Mouse (Mus musculus) thymus, adult 2 months (tissue): ENCODE measurements around the gene Pnpla5. TPM values are rescaled to one million over a fixed set of nuclear protein-coding genes. Genes with fewer than 3 reads are reported as not detected.

Experiments
- DNase-seq: peaks from one replicate; pipeline ENCODE4 v3.0.0; 2021
- H3K27ac ChIP-seq: fragments of 200-500 bp; 2 replicates; pipeline ENCODE4 v1.5.1; 2012; ENCODE audit warnings: low read length, control low read depth; ENCODE audit not compliant: control insufficient read depth, insufficient read depth
- H3K27me3 ChIP-seq: fragments of 200-500 bp; 2 replicates; pipeline ENCODE4 v1.6.1; 2012; ENCODE audit warnings: mild to moderate bottlenecking, low read length, moderate library complexity, mixed read lengths; ENCODE audit not compliant: control insufficient read depth, insufficient read depth
- H3K36me3 ChIP-seq: fragments of 200-500 bp; 2 replicates; pipeline ENCODE4 v1.6.1; 2012; ENCODE audit warnings: mild to moderate bottlenecking, low read length, moderate library complexity; ENCODE audit not compliant: control insufficient read depth, insufficient read depth
- H3K4me1 ChIP-seq: fragments of 200-500 bp; replicated peaks from 2 replicates; pipeline ENCODE4 v1.6.1; 2012; ENCODE audit warnings: low read length; ENCODE audit not compliant: control insufficient read depth, insufficient read depth
- H3K4me3 ChIP-seq: fragments of 200-500 bp; 2 replicates; pipeline ENCODE4 v1.5.1; 2012; ENCODE audit warnings: mild to moderate bottlenecking, low read length, control low read depth, moderate library complexity; ENCODE audit not compliant: control insufficient read depth, insufficient read depth
- CTCF ChIP-seq: fragments of 200-500 bp; IDR thresholded peaks from 2 replicates; pipeline ENCODE4 v1.5.1; 2012; ENCODE audit warnings: mild to moderate bottlenecking, control low read depth, low read length, moderate library complexity, borderline replicate concordance; ENCODE audit not compliant: control insufficient read depth, poor library complexity, insufficient read depth; ENCODE audit errors: extremely low read depth
- POLR2A ChIP-seq: fragments of 200-500 bp; IDR thresholded peaks from 2 replicates; pipeline ENCODE4 v1.6.1; 2012; ENCODE audit warnings: mild to moderate bottlenecking, low read length, control low read depth, moderate library complexity; ENCODE audit not compliant: control insufficient read depth, poor library complexity, insufficient read depth; ENCODE audit errors: extremely low read depth
- WGBS: fragments of 180-500 bp; shearing (Covaris S2); methylation state at CpG from one replicate; pipeline ENCODE4 v1.1.7; 2018; 5-methylcytosine and 5-hydroxymethylcytosine counted together
- polyA plus RNA-seq: library from polyadenylated mRNA; depleted of rRNA; stranded (reverse); fragments of >200 nt; gene quantifications from 2 replicates; pipeline ENCODE4 v1.2.3, GENCODE M21; 2012; rRNA removed

Pnpla5 gene
- 0.08 and 0.13 TPM in 2 replicates for polyA plus RNA-seq

- no peak within 1 kb of the TSS for H3K4me3 ChIP-seq
- WGBS = 94% methylated on average over 8 of the region's 8 CpGs
Observed at GRCm38 (mm10) chr15:84123075-84123474, at the start of gene Pnpla5. Pnpla5 (minus strand) TSS chr15:84123175.

DNA sequence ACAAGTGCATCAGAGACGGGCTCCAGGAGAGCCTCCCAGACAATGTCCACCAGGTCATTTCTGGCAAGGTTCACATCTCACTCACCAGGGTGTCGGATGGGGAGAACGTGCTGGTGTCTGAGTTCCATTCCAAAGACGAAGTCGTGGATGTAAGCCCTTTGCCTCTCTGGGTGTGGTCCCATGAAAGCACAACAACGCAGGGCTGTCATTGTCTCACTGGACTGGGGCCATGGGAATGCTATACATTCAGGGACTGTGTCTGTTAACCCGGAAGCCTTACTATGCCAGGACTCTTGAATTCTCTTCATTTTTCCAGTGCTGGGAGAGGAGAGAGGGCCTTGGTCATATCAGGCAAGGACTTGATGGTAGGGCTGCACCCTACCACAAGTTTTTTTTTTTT lies 48.2 kb upstream of the Pnpla5 start:
- 96% methylated on average over 7 of the region's 7 CpGs for WGBS
- Histone ChIP-seq H3K4me1 (peaks cover 12% of the 10 kb centered on the region; the same call in 1 of the 2 replicates), H3K36me3 (no peaks in the 10 kb centered on the region), H3K27me3 (no peaks in the 10 kb centered on the region; the same call in 1 of the 2 replicates), H3K4me3 (no peak overlapping the region), H3K27ac (no peak overlapping the region)
- no peak for DNase-seq
- TF ChIP-seq POLR2A = no peak
- TF ChIP-seq CTCF = no peak

More at GRCm38 (mm10) chr15:84123075-84123474, at the start of gene Pnpla5:
- H3K4me1 ChIP-seq = no peaks in the 10 kb centered on the region
- H3K36me3 ChIP-seq = no peaks in the 10 kb centered on the region
- no peaks in the 10 kb centered on the region for H3K27me3 ChIP-seq
- no peak for DNase-seq
- no peak within 1 kb of the TSS for H3K27ac ChIP-seq
- TF ChIP-seq CTCF (no peak), POLR2A (no peak)

DNA sequence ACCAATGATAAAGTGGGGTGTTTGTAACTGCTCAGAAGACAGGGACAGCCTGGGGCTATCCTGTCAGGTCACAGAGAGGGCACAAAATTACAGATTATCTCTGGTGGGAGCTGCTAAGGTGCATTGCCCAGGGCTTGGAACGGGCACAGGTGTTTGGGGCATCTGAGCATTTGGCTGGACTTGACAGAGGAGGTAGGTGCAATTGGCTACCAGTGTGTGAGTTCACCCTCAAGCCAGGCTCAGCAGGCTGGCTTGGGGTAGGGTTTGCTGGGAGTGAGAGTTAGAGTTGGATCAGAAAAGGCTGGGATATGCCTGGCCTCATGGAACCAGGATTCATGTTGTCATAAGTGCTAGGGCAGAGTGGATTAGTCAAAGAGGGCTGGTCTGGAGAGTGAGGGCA lies 46.5 kb upstream of the Pnpla5 start:
- 88% methylated on average over 1 of the region's 1 CpGs for WGBS
- Histone ChIP-seq H3K4me3 (no peak overlapping the region), H3K27ac (no peak overlapping the region), H3K27me3 (no peaks in the 10 kb centered on the region; the same call in 1 of the 2 replicates), H3K4me1 (peaks cover 12% of the 10 kb centered on the region; the same call in 1 of the 2 replicates), H3K36me3 (no peaks in the 10 kb centered on the region)
- DNase-seq = no peak
- TF ChIP-seq POLR2A (no peak), CTCF (no peak)

GRCm38 (mm10) chr15:84168170-84169161 lies 45.5 kb upstream of the Pnpla5 start:
- TF ChIP-seq CTCF (no peak), POLR2A (no peak)
- peaks cover 12% of the 10 kb centered on the region; the same call in 1 of the 2 replicates for H3K4me1 ChIP-seq
- no peaks in the 10 kb centered on the region for H3K36me3 ChIP-seq
- DNase-seq = no peak
- no peaks in the 10 kb centered on the region; the same call in 1 of the 2 replicates for H3K27me3 ChIP-seq
- peak overlapping the region; percentile 36; the same call in 1 of the 2 replicates for H3K4me3 ChIP-seq
- no peak overlapping the region for H3K27ac ChIP-seq
- 10% methylated on average over 28 of the region's 28 CpGs for WGBS

DNA sequence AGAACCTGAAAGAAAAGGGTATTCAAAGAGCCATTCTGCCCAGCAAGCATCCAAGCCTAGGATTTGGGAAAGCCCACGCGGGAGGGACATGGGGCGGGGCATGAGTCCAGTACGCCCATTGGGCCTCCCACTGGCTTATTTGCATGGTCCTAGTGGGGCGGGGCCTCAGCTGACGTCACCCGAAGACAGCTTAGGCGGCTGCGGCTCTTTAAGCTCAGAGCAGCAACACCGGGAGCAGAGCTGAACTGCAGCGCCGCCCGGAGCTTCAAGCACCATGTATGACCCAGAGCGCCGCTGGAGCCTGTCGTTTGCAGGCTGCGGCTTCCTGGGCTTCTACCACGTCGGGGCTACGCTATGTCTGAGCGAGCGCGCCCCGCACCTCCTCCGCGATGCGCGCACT lies 44.6 kb upstream of the Pnpla5 start, which contains the start of gene Pnpla3:
Gene Pnpla3, plus strand, starts transcription at position 238 of the 400 bp plus-strand sequence.
- no peaks in the 10 kb centered on the region for H3K36me3 ChIP-seq
- peak within 1 kb of the TSS; percentile 36 for H3K4me3 ChIP-seq
- no peak within 1 kb of the TSS for H3K27ac ChIP-seq

GRCm38 (mm10) chr15:84166818-84167217 lies 43.8 kb upstream of the Pnpla5 start:
- Histone ChIP-seq H3K36me3 (no peaks in the 10 kb centered on the region), H3K27ac (no peak overlapping the region), H3K4me1 (peaks cover 12% of the 10 kb centered on the region; the same call in 1 of the 2 replicates), H3K4me3 (no peak overlapping the region), H3K27me3 (no peaks in the 10 kb centered on the region; the same call in 1 of the 2 replicates)
- WGBS = 67% methylated on average over 6 of the region's 6 CpGs
- TF ChIP-seq CTCF (no peak), POLR2A (no peak)
- no peak for DNase-seq

More for the DNA sequence above, 44.6 kb upstream of the Pnpla5 start, which contains the start of gene Pnpla3:
- no peak for TF ChIP-seq POLR2A
- no peak for TF ChIP-seq CTCF
- under 1% methylated on average over 28 of the region's 28 CpGs for WGBS
- no peaks in the 10 kb centered on the region; the same call in 1 of the 2 replicates for H3K27me3 ChIP-seq
- peaks cover 12% of the 10 kb centered on the region; the same call in 1 of the 2 replicates for H3K4me1 ChIP-seq
- DNase-seq = peak; percentile 57
